Mouse (Mus musculus): ENCODE measurements around the gene Bzw1. TPM values are rescaled to one million over a fixed set of nuclear protein-coding genes. Genes with fewer than 3 reads are reported as not detected.

The Bzw1 gene
- polyA plus RNA-seq, 1 experiment from 2014 or later: 481 TPM

GRCm38 (mm10) chr1:58403745-58404144 is 11.0 kb downstream of the Bzw1 start:
- Histone ChIP-seq H3K4me3 (no peak overlapping the region), H3K4me2 (replicated peaks) (no peak overlapping the region), H3K27ac (replicated peaks) (no peak overlapping the region), H3K9ac (replicated peaks) (no peak overlapping the region), H3K36me3 (peaks cover 71% of the 10 kb centered on the region), H3K9me3 (no peaks in the 10 kb centered on the region), H3K4me1 (no peaks in the 10 kb centered on the region), H3K27me3 (no peaks in the 10 kb centered on the region)
- no peak for ATAC-seq (ENCODE audit: low FRiP score, low read depth)
- 93% methylated on average over 5 of the region's 5 CpGs for WGBS

- no peak overlapping the region for H3K4me2 ChIP-seq (replicated peaks)
- H3K4me1 ChIP-seq: no peaks in the 10 kb centered on the region
- H3K36me3 ChIP-seq: peaks cover 66% of the 10 kb centered on the region
- no peak overlapping the region for H3K27ac ChIP-seq (replicated peaks)
- 94% methylated on average over 7 of the region's 7 CpGs for WGBS
- H3K27me3 ChIP-seq: no peaks in the 10 kb centered on the region
- no peak for ATAC-seq (ENCODE audit: low FRiP score, low read depth)
- H3K4me3 ChIP-seq: no peak overlapping the region
- no peak overlapping the region for H3K9ac ChIP-seq (replicated peaks)
- H3K9me3 ChIP-seq: no peaks in the 10 kb centered on the region
Observed at GRCm38 (mm10) chr1:58407321-58407720, 14.6 kb downstream of the Bzw1 start.

GRCm38 (mm10) chr1:58408141-58408540 is 15.4 kb downstream of the Bzw1 start:
- Histone ChIP-seq H3K4me1 (no peaks in the 10 kb centered on the region), H3K4me2 (replicated peaks) (no peak overlapping the region), H3K27ac (replicated peaks) (no peak overlapping the region), H3K36me3 (peaks cover 66% of the 10 kb centered on the region), H3K27me3 (no peaks in the 10 kb centered on the region), H3K9ac (replicated peaks) (no peak overlapping the region), H3K9me3 (no peaks in the 10 kb centered on the region), H3K4me3 (no peak overlapping the region)
- no peak for ATAC-seq (ENCODE audit: low FRiP score, low read depth)
- WGBS: 86% methylated on average over 6 of the region's 6 CpGs

- ATAC-seq (ENCODE audit: low FRiP score, low read depth): no peak
- no peaks in the 10 kb centered on the region for H3K27me3 ChIP-seq
- no peaks in the 10 kb centered on the region for H3K4me1 ChIP-seq
- H3K4me3 ChIP-seq: no peak overlapping the region
- whole genome bisulfite sequencing: 88% methylated on average over 5 of the region's 5 CpGs
- H3K27ac ChIP-seq (replicated peaks): no peak overlapping the region
- H3K36me3 ChIP-seq: peaks cover 66% of the 10 kb centered on the region
- H3K9ac ChIP-seq (replicated peaks): no peak overlapping the region
- no peak overlapping the region for H3K4me2 ChIP-seq (replicated peaks)
- no peaks in the 10 kb centered on the region for H3K9me3 ChIP-seq
Observed at GRCm38 (mm10) chr1:58409553-58410197, 17.0 kb downstream of the Bzw1 start.

- Histone ChIP-seq H3K27ac (replicated peaks) (no peak overlapping the region), H3K4me3 (no peak overlapping the region), H3K36me3 (peaks cover 67% of the 10 kb centered on the region), H3K9me3 (no peaks in the 10 kb centered on the region), H3K4me1 (no peaks in the 10 kb centered on the region), H3K4me2 (replicated peaks) (no peak overlapping the region), H3K9ac (replicated peaks) (no peak overlapping the region), H3K27me3 (no peaks in the 10 kb centered on the region)
- no peak for ATAC-seq (ENCODE audit: low FRiP score, low read depth)
- WGBS: 87% methylated on average over 3 of the region's 3 CpGs
Observed at GRCm38 (mm10) chr1:58410198-58410588, 17.5 kb downstream of the Bzw1 start.

GRCm38 (mm10) chr1:58410776-58411175 is 18.1 kb downstream of the Bzw1 start:
- Histone ChIP-seq H3K9me3 (no peaks in the 10 kb centered on the region), H3K9ac (replicated peaks) (no peak overlapping the region), H3K4me1 (no peaks in the 10 kb centered on the region), H3K27ac (replicated peaks) (no peak overlapping the region), H3K4me3 (no peak overlapping the region), H3K27me3 (no peaks in the 10 kb centered on the region), H3K4me2 (replicated peaks) (no peak overlapping the region), H3K36me3 (peaks cover 66% of the 10 kb centered on the region)
- no peak for ATAC-seq (ENCODE audit: low FRiP score, low read depth)
- 91% methylated on average over 7 of the region's 7 CpGs for WGBS

GRCm38 (mm10) chr1:58415442-58415841 is 22.7 kb downstream of the Bzw1 start:
- 28% methylated on average over 1 of the region's 1 CpGs for WGBS
- Histone ChIP-seq H3K9me3 (no peaks in the 10 kb centered on the region), H3K4me2 (replicated peaks) (no peak overlapping the region), H3K4me3 (no peak overlapping the region), H3K27me3 (no peaks in the 10 kb centered on the region), H3K36me3 (peaks cover 89% of the 10 kb centered on the region), H3K27ac (replicated peaks) (no peak overlapping the region), H3K9ac (replicated peaks) (no peak overlapping the region), H3K4me1 (no peaks in the 10 kb centered on the region)
- ATAC-seq (ENCODE audit: low FRiP score, low read depth): no peak

GRCm38 (mm10) chr1:58416048-58416447 is 23.4 kb downstream of the Bzw1 start:
- peaks cover 3% of the 10 kb centered on the region for H3K4me1 ChIP-seq
- H3K27ac ChIP-seq (replicated peaks): no peak overlapping the region
- H3K9ac ChIP-seq (replicated peaks): no peak overlapping the region
- no peak for ATAC-seq (ENCODE audit: low FRiP score, low read depth)
- no peaks in the 10 kb centered on the region for H3K9me3 ChIP-seq
- H3K36me3 ChIP-seq: peaks cover 86% of the 10 kb centered on the region
- no peaks in the 10 kb centered on the region for H3K27me3 ChIP-seq
- 93% methylated on average over 2 of the region's 2 CpGs for WGBS
- H3K4me3 ChIP-seq: no peak overlapping the region
- no peak overlapping the region for H3K4me2 ChIP-seq (replicated peaks)

- peaks cover 17% of the 10 kb centered on the region for H3K4me1 ChIP-seq
- H3K9ac ChIP-seq (replicated peaks): no peak overlapping the region
- H3K27ac ChIP-seq (replicated peaks): no peak overlapping the region
- H3K36me3 ChIP-seq: peaks cover 55% of the 10 kb centered on the region
- no peak overlapping the region for H3K4me2 ChIP-seq (replicated peaks)
- H3K9me3 ChIP-seq: no peaks in the 10 kb centered on the region
- ATAC-seq (ENCODE audit: low FRiP score, low read depth): no peak
- 85% methylated on average over 10 of the region's 10 CpGs for WGBS
- no peaks in the 10 kb centered on the region for H3K27me3 ChIP-seq
- no peak overlapping the region for H3K4me3 ChIP-seq
Observed at GRCm38 (mm10) chr1:58420032-58420431, 27.3 kb downstream of the Bzw1 start.

GRCm38 (mm10) chr1:58420961-58421360 is 28.3 kb downstream of the Bzw1 start:
- no peak overlapping the region for H3K4me2 ChIP-seq (replicated peaks)
- H3K4me3 ChIP-seq: no peak overlapping the region
- no peak overlapping the region for H3K9ac ChIP-seq (replicated peaks)
- H3K36me3 ChIP-seq: peaks cover 48% of the 10 kb centered on the region
- H3K27ac ChIP-seq (replicated peaks): no peak overlapping the region
- ATAC-seq (ENCODE audit: low FRiP score, low read depth): no peak
- WGBS: 74% methylated on average over 7 of the region's 7 CpGs
- H3K27me3 ChIP-seq: no peaks in the 10 kb centered on the region
- no peaks in the 10 kb centered on the region for H3K9me3 ChIP-seq
- peaks cover 17% of the 10 kb centered on the region for H3K4me1 ChIP-seq

- H3K36me3 ChIP-seq: peaks cover 31% of the 10 kb centered on the region
- no peaks in the 10 kb centered on the region for H3K9me3 ChIP-seq
- H3K27me3 ChIP-seq: no peaks in the 10 kb centered on the region
- H3K9ac ChIP-seq (replicated peaks): peak overlapping the region; percentile 100
- peaks cover 17% of the 10 kb centered on the region for H3K4me1 ChIP-seq
- H3K4me3 ChIP-seq: peak overlapping the region; percentile 84
- WGBS: 12% methylated on average over 13 of the region's 13 CpGs
- peak overlapping the region; percentile 99; the same call in 1 of the 2 replicates for H3K27ac ChIP-seq (replicated peaks)
- peak overlapping the region; percentile 66 for H3K4me2 ChIP-seq (replicated peaks)
- peak; percentile 63 for ATAC-seq (ENCODE audit: low FRiP score, low read depth)
Observed at GRCm38 (mm10) chr1:58422879-58423278, 30.2 kb downstream of the Bzw1 start.

- no peaks in the 10 kb centered on the region for H3K9me3 ChIP-seq
- peaks cover 24% of the 10 kb centered on the region for H3K36me3 ChIP-seq
- under 1% methylated on average over 78 of the region's 79 CpGs for WGBS
- ATAC-seq (ENCODE audit: low FRiP score, low read depth): peak; percentile 94
- peaks cover 17% of the 10 kb centered on the region for H3K4me1 ChIP-seq
- H3K27me3 ChIP-seq: no peaks in the 10 kb centered on the region
- peak within 1 kb of the TSS; percentile 100 for H3K9ac ChIP-seq (replicated peaks)
- peak within 1 kb of the TSS; percentile 84 for H3K4me3 ChIP-seq
- H3K27ac ChIP-seq (replicated peaks): peak within 1 kb of the TSS; percentile 99
- peak within 1 kb of the TSS; percentile 66 for H3K4me2 ChIP-seq (replicated peaks)
Observed at GRCm38 (mm10) chr1:58423371-58424248, 30.9 kb downstream of the Bzw1 start, which contains the start of gene Clk1. TSS of gene Clk1 (minus strand) at chr1:58424066.
